Mouse (Mus musculus) olfactory bulb, adult 2 months (tissue): ENCODE results near the gene Gm3558.
"Not testable (repeated sequence)": the region's sequence is repeated elsewhere in the genome, so short reads cannot be mapped to it uniquely, and the experiment has no call there.

Experiments
- CTCF ChIP-seq: fragments of 200-500 bp; IDR thresholded peaks from 2 replicates; pipeline ENCODE4 v1.5.1; 2012; ENCODE audit warnings: low read depth, mild to moderate bottlenecking, low read length, moderate library complexity; ENCODE audit not compliant: insufficient read depth
- POLR2A ChIP-seq: fragments of 200-500 bp; IDR thresholded peaks from 2 replicates; pipeline ENCODE4 v1.6.1; 2012; ENCODE audit warnings: mild to moderate bottlenecking, low read depth, low read length, moderate library complexity; ENCODE audit not compliant: insufficient read depth

GRCm38 (mm10) chr14:7568382-7568781, at the start of gene Gm3558:
- not testable (repeated sequence) for TF ChIP-seq POLR2A, CTCF
